Mouse (Mus musculus): ENCODE data around the gene Enpp4. TPM values are rescaled to one million over a fixed set of nuclear protein-coding genes. Genes with fewer than 3 reads are reported as not detected.

The Enpp4 gene
- polyA plus RNA-seq (2014; fragmentation: Illumina TruSeq; extraction: RNeasy Lipid Tissue Mini Kit (QIAGEN cat#74804); ENCODE audit: low read depth, low replicate concordance) = 30.9 TPM

DNA sequence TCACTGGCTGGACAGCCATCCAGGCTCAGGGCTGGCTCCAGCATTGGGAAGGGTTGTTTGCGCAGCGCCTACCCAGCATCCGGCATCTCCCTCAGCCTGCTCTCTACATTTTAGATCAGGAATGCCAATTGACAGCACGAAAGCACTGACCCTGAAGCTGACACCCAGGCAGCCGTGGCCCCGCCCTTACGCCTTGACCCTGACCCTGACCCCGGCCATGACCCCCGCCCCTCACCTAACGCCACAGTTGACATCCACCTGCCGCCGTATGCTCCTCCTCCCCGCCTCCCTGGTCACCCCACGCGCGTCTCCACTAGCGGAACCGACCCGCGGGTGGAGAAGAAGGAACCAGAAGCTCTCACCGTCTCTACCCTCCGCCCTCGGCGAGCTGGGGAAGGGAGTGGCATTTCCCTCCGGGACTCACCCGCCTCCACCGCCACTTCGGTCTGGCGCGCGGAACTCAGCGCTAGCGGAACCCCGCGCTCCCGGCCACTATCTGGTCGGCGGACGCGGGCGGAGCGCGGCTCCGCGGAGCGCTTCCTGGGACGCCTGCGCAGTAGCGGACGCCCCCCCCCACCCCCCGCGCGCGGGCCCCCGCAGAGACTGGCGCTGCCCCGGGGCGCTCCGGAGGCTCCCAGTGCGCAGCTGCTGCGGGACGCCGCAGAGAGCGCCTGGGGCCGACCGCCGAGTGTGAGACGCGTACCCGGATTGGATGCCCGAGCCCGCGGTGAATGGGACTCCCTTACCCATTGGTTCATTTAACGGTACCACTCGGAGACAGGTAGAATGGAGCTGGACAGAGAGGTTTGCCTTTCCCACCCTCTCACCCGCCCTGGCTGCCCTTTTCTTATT, at the start of gene Enpp4:
TSS of gene Enpp4 (minus strand) at position 523 of the 852 bp plus-strand sequence.

GRCm38 (mm10) chr17:44078631-44079350, 26.8 kb downstream of the Enpp4 start, which contains the start of gene Enpp5:
TSS of gene Enpp5 (plus strand) at chr17:44078813.

Other genes starting within 250 kb of the Enpp4 start
- 136 TPM for gene Enpp5, start 27.0 kb downstream of the Enpp4 start, polyA plus RNA-seq (2014; fragmentation: Illumina TruSeq; extraction: RNeasy Lipid Tissue Mini Kit (QIAGEN cat#74804); ENCODE audit: low read depth, low replicate concordance)
- gene Clic5, start 82.8 kb upstream of the Enpp4 start, polyA plus RNA-seq (2014; fragmentation: Illumina TruSeq; extraction: RNeasy Lipid Tissue Mini Kit (QIAGEN cat#74804); ENCODE audit: low read depth, low replicate concordance) = 33.9 TPM

Measured in adrenal gland, adult 10 weeks (tissue).